In the genomic region with DNA sequence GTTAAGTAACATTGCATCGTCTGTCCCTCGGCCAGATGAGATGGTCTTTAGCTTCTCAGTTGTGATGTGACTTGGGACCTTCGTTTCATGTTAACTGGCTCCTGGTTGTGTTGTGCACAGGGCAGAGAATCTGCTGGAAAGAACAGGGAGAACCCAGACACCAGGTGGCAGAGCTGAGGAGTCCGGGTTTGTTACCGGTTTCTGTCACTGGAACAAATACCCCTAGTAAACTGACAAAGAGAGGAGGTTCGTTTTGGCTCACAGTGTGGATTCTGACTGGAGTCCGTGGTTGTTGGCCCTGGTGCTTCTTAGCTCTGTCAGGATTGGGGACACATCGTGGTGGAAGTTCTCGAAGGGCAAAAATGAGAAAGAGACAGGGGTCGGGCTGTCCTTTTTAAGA, we compare ENCODE assay signal across 8 mouse cellular contexts. TPM values are rescaled to one million over a fixed set of nuclear protein-coding genes. Genes with fewer than 3 reads are reported as not detected.
DNase-seq lines count a peak whose midpoint lies in the region; ATAC-seq and TF ChIP-seq lines count a peak whose summit lies in the region.

No protein-coding gene starts in this region.

- ATAC-seq in megakaryocyte-erythroid progenitor cell, adult 5-6 weeks (replicated peaks; ENCODE audit: low FRiP score, low TSS enrichment, poor library complexity, severe bottlenecking): no peak
- no peak for ATAC-seq in forebrain, embryonic 12.5 days (ENCODE audit: low FRiP score)

- no peaks in the 10 kb centered on the region for H3K27me3 ChIP-seq in liver, adult 2 months (ENCODE audit: control insufficient read depth, insufficient read depth, low read length)
- peaks cover 70% of the 10 kb centered on the region for H3K27me3 ChIP-seq in forebrain, embryonic 12.5 days

- TF ChIP-seq CTCF in liver, adult 2 months (IDR thresholded peaks at IDR 0.05; ENCODE audit: low read depth, low read length): peak; percentile 6; the same call in 1 of the 2 replicates

- H3K36me3 ChIP-seq in liver, adult 2 months (ENCODE audit: control insufficient read depth, insufficient read depth, low read length): no peaks in the 10 kb centered on the region
- no peaks in the 10 kb centered on the region for H3K36me3 ChIP-seq in forebrain, embryonic 12.5 days (replicated peaks)

- DNase-seq in adrenal gland, adult (ENCODE audit: inconsistent age in 2 of 2, low spot score in 1 of 2): peak; percentile 67 to 85
- no peak for DNase-seq in adrenal gland, adult 8-10 months
- DNase-seq in liver, adult 2 months (ENCODE audit: extremely low read depth, low read depth, low spot score): no peak
- DNase-seq in liver: no peak
- DNase-seq in kidney, adult 9 months: peak; percentile 53
- peak; percentile 60 to 63 for DNase-seq in right cerebral cortex, adult 2 months (ENCODE audit: low spot score in 2 of 2)

- H3K27ac ChIP-seq in liver, adult 2 months (replicated peaks; ENCODE audit: insufficient read depth, low read depth, low read length): peak overlapping the region; percentile 80
- no peak overlapping the region for H3K27ac ChIP-seq in forebrain, embryonic 12.5 days

- WGBS in liver, adult 2 months: 41% methylated on average over 10 of the region's 10 CpGs
- WGBS in forebrain, embryonic 12.5 days: 69% methylated on average over 10 of the region's 10 CpGs

- TF ChIP-seq POLR2A in liver, adult 2 months (IDR thresholded peaks at IDR 0.05; ENCODE audit: extremely low read depth, insufficient read depth, low read length): no peak

- H3K79me2 ChIP-seq in liver, adult 2 months (ENCODE audit: control insufficient read depth, insufficient read depth, low read length): peaks cover 4% of the 10 kb centered on the region; the same call in 1 of the 2 replicates

- H3K4me3 ChIP-seq in liver, adult 2 months (ENCODE audit: insufficient read depth, low read depth, low read length): no peak overlapping the region; the same call in 1 of the 2 replicates
- no peak overlapping the region for H3K4me3 ChIP-seq in forebrain, embryonic 12.5 days (replicated peaks)

- no peak overlapping the region for H3K4me2 ChIP-seq in forebrain, embryonic 12.5 days

- H3K9ac ChIP-seq in liver, adult 2 months (ENCODE audit: low read depth, low read length): peak overlapping the region; percentile 57
- H3K9ac ChIP-seq in forebrain, embryonic 12.5 days: no peak overlapping the region

- H3K9me3 ChIP-seq in forebrain, embryonic 12.5 days: no peaks in the 10 kb centered on the region

- H3K4me1 ChIP-seq in liver, adult 2 months (ENCODE audit: control insufficient read depth, insufficient read depth, low read length): peaks cover 5% of the 10 kb centered on the region
- H3K4me1 ChIP-seq in forebrain, embryonic 12.5 days: peaks cover 10% of the 10 kb centered on the region

RNA-seq across cellular contexts. Expression of gene Itga9, which starts 3.6 kb away (rescaled TPM):
- 10 to 100 TPM; 64.9 to 75.4 (median 67.8) TPM for total RNA-seq in adrenal gland, adult 8-10 months (2022)
- 15.8 and 16.1 TPM in 2 replicates for total RNA-seq in liver, adult 2 months (2014; rRNA removed)
- polyA plus RNA-seq in liver, adult 2 months (2012; rRNA removed): 5.0 and 9.1 TPM in 2 replicates
- total RNA-seq in megakaryocyte-erythroid progenitor cell, adult 5-6 weeks (2014; fragmentation: Nextera tagmentation): 0.02 and 5.6 TPM in 2 replicates
- total RNA-seq in megakaryocyte-erythroid progenitor cell, adult 5-6 weeks (2017): 0.50 TPM in 1 of 2 replicates, not detected in the other
- 4.9 and 7.7 TPM in 2 replicates for polyA plus RNA-seq in forebrain, embryonic 12.5 days (2016; fragmentation: Nextera tagmentation; extraction: Ambion mirVana)

Comparison
In these comparisons a context has a peak if more than half of its experiments do, and no peak if none do; other contexts are left out.
1. DNase-seq: peak in adrenal gland, adult (2 of 2), kidney, adult 9 months (single experiment) and right cerebral cortex, adult 2 months (2 of 2); none in adrenal gland, adult 8-10 months (single experiment), liver, adult 2 months (single experiment) and liver (single experiment).